In genomic region chr2:36103069-36103554, GRCm38 (mm10) we compare ENCODE assay signal across 10 mouse cellular contexts. TPM values are rescaled to one million over a fixed set of nuclear protein-coding genes. Genes with fewer than 3 reads are reported as not detected.
DNase-seq lines count a peak whose midpoint lies in the region; ATAC-seq and TF ChIP-seq lines count a peak whose summit lies in the region.
"Had no signal": no experiment of that assay in that cellular context is flagged by ENCODE, and none has a peak within 500 bp of the region (broad histone marks: within the 10 kb centered on the region; RNA-seq: fewer than 3 reads in every experiment).

No protein-coding gene starts in this region.

- peak overlapping the region; percentile 47; the same call in 1 of the 2 replicates for H3K27ac ChIP-seq in heart, adult 2 months
- no peak overlapping the region for H3K27ac ChIP-seq in ES-Bruce4 (ENCODE audit: insufficient read depth, low read length)
- peak overlapping the region; percentile 87 for H3K27ac ChIP-seq in forebrain, embryonic 16.5 days (ENCODE audit: low read length)
- H3K27ac ChIP-seq in liver, embryonic 15.5 days (replicated peaks): no peak overlapping the region

- no peak for TF ChIP-seq CTCF in heart, adult 2 months (IDR thresholded peaks at IDR 0.05)
- no peak for TF ChIP-seq CTCF in ES-Bruce4 (IDR thresholded peaks at IDR 0.05; ENCODE audit: low read depth, low read length)

- WGBS in heart, adult 2 months: 25% methylated on average over 21 of the region's 21 CpGs
- 2% methylated on average over 21 of the region's 21 CpGs for WGBS in forebrain, embryonic 16.5 days
- 4% methylated on average over 21 of the region's 21 CpGs for WGBS in liver, embryonic 15.5 days (ENCODE audit: insufficient replicate concordance)

- no peak for TF ChIP-seq POLR2A in heart, adult 2 months (IDR thresholded peaks at IDR 0.05; ENCODE audit: insufficient read depth, low read depth, low read length)
- TF ChIP-seq POLR2A in ES-Bruce4 (IDR thresholded peaks at IDR 0.05; ENCODE audit: insufficient read depth, low read length): no peak

- ATAC-seq in forebrain, embryonic 16.5 days: no peak
- no peak for ATAC-seq in liver, embryonic 15.5 days (ENCODE audit: insufficient read depth)

- peaks cover 12% of the 10 kb centered on the region for H3K27me3 ChIP-seq in heart, adult 2 months (ENCODE audit: control insufficient read depth, insufficient read depth, low read length)
- peaks cover 26% of the 10 kb centered on the region for H3K27me3 ChIP-seq in ES-Bruce4 (ENCODE audit: control insufficient read depth, insufficient read depth, low read length, poor library complexity, severe bottlenecking)
- H3K27me3 ChIP-seq in forebrain, embryonic 16.5 days (replicated peaks; ENCODE audit: control insufficient read depth, insufficient read depth, low read length): peaks cover 67% of the 10 kb centered on the region
- H3K27me3 ChIP-seq in liver, embryonic 15.5 days: peaks cover 100% of the 10 kb centered on the region

- peak overlapping the region; percentile 64 for H3K4me3 ChIP-seq in heart, adult 2 months
- H3K4me3 ChIP-seq in ES-Bruce4 (ENCODE audit: low read depth, low read length): 0 out of 2 replicates have a peak overlapping the region, but pooled peaks have one; percentile 1
- peak overlapping the region; percentile 44 for H3K4me3 ChIP-seq in forebrain, embryonic 16.5 days (replicated peaks; ENCODE audit: low read length)
- H3K4me3 ChIP-seq in liver, embryonic 15.5 days (replicated peaks): no peak overlapping the region

- no peaks in the 10 kb centered on the region for H3K9me3 ChIP-seq in ES-Bruce4 (replicated peaks; ENCODE audit: control insufficient read depth, insufficient read depth, low read length, poor library complexity, severe bottlenecking)
- no peaks in the 10 kb centered on the region for H3K9me3 ChIP-seq in forebrain, embryonic 16.5 days (ENCODE audit: control insufficient read depth, low read length)
- H3K9me3 ChIP-seq in liver, embryonic 15.5 days (replicated peaks): no peaks in the 10 kb centered on the region

- H3K4me1 ChIP-seq in heart, adult 2 months (ENCODE audit: control insufficient read depth, insufficient read depth, low read length): peaks cover 3% of the 10 kb centered on the region; the same call in 1 of the 2 replicates
- peaks cover 2% of the 10 kb centered on the region for H3K4me1 ChIP-seq in ES-Bruce4 (ENCODE audit: control insufficient read depth, insufficient read depth, low read length)
- H3K4me1 ChIP-seq in forebrain, embryonic 16.5 days (replicated peaks; ENCODE audit: control insufficient read depth, insufficient read depth, low read length): peaks cover 34% of the 10 kb centered on the region
- peaks cover 22% of the 10 kb centered on the region for H3K4me1 ChIP-seq in liver, embryonic 15.5 days (replicated peaks)

- peak overlapping the region; percentile 37 for H3K9ac ChIP-seq in heart, adult 2 months (ENCODE audit: low read depth, low read length)
- no peak overlapping the region for H3K9ac ChIP-seq in ES-Bruce4 (ENCODE audit: low read depth, poor library complexity, severe bottlenecking)
- H3K9ac ChIP-seq in forebrain, embryonic 16.5 days (replicated peaks; ENCODE audit: low read depth, low read length): peak overlapping the region; percentile 44
- H3K9ac ChIP-seq in liver, embryonic 15.5 days: no peak overlapping the region

- TF ChIP-seq EP300 in heart, adult 2 months (IDR thresholded peaks at IDR 0.05; ENCODE audit: insufficient read depth, low read depth, low read length): no peak
- TF ChIP-seq EP300 in ES-Bruce4 (IDR thresholded peaks at IDR 0.05; ENCODE audit: insufficient read depth, low read depth, low read length): no peak

- H3K36me3 ChIP-seq in heart, adult 2 months (ENCODE audit: control insufficient read depth, insufficient read depth, low read length): no peaks in the 10 kb centered on the region
- no peaks in the 10 kb centered on the region for H3K36me3 ChIP-seq in ES-Bruce4 (ENCODE audit: control insufficient read depth, insufficient read depth, low read length, poor library complexity, severe bottlenecking)
- no peaks in the 10 kb centered on the region for H3K36me3 ChIP-seq in forebrain, embryonic 16.5 days (ENCODE audit: control insufficient read depth, insufficient read depth)
- no peaks in the 10 kb centered on the region for H3K36me3 ChIP-seq in liver, embryonic 15.5 days (replicated peaks)

- peak overlapping the region; percentile 57 for H3K4me2 ChIP-seq in forebrain, embryonic 16.5 days (ENCODE audit: low read length)
- peak overlapping the region; percentile 41; the same call in 1 of the 2 replicates for H3K4me2 ChIP-seq in liver, embryonic 15.5 days

- H3K79me2 ChIP-seq in heart, adult 2 months (replicated peaks; ENCODE audit: control insufficient read depth, insufficient read depth, low read length): no peaks in the 10 kb centered on the region

- intact Hi-C loops in heart, adult 2 months (cut with DNase I): loop anchor here (5.0 kb wide), 1 partner anchor 81 kb away; no protein-coding TSS in a partner anchor
- intact Hi-C loops in heart, postnatal 14 days (cut with DNase I): loop anchor here (5.0 kb wide), 3 partner anchors 76 to 109 kb away; no protein-coding TSS in a partner anchor

- no peak for DNase-seq in heart, adult 2 months
- DNase-seq in heart, postnatal 14 days: no peak
- DNase-seq in yolk sac, embryonic 10.5 days (ENCODE audit: low spot score): no peak
- DNase-seq in cerebellum, adult 8-10 months: no peak
- DNase-seq in kidney, postnatal 10 days: no peak
- DNase-seq: right cerebral cortex, postnatal 14 days had no signal

RNA-seq across cellular contexts. Expression of gene Lhx6, which starts 2.1 kb away (rescaled TPM):
- 1 to 10 TPM; 2.0 to 4.7 TPM for total RNA-seq in heart, adult 2 months (2021)
- 2.7 and 3.2 TPM in 2 replicates for polyA plus RNA-seq in heart, adult 2 months (2012; rRNA removed)
- total RNA-seq in heart, postnatal 14 days (2021): 10 to 100 TPM in 1 of 2 experiments, 1 to 10 TPM in 1; 8.9 to 10.6 TPM
- 0.94 and 1.1 TPM in 2 replicates for polyA plus RNA-seq in ES-Bruce4 (2011; ENCODE audit: insufficient read depth, insufficient read length, low read depth, missing spikeins)
- 37.0 and 48.1 TPM in 2 replicates for polyA plus RNA-seq in forebrain, embryonic 16.5 days (2015; fragmentation: Nextera tagmentation; extraction: Ambion mirVana)
- polyA plus RNA-seq in liver, embryonic 15.5 days (2015; fragmentation: Nextera tagmentation; extraction: Ambion mirVana): 0.31 and 0.37 TPM in 2 replicates

RNA-seq across cellular contexts. Expression of gene Mrrf, which starts 33.1 kb away (rescaled TPM):
- 10 to 100 TPM; 36.2 to 46.8 TPM for total RNA-seq in heart, adult 2 months (2021)
- 70.1 and 71.7 TPM in 2 replicates for polyA plus RNA-seq in heart, adult 2 months (2012; rRNA removed)
- 10 to 100 TPM; 36.2 to 45.2 TPM for total RNA-seq in heart, postnatal 14 days (2021)
- polyA plus RNA-seq in ES-Bruce4 (2011; ENCODE audit: insufficient read depth, insufficient read length, low read depth, missing spikeins): 28.3 and 35.9 TPM in 2 replicates
- polyA plus RNA-seq in forebrain, embryonic 16.5 days (2015; fragmentation: Nextera tagmentation; extraction: Ambion mirVana): 26.4 and 30.9 TPM in 2 replicates
- 17.2 and 18.3 TPM in 2 replicates for polyA plus RNA-seq in liver, embryonic 15.5 days (2015; fragmentation: Nextera tagmentation; extraction: Ambion mirVana)

RNA-seq across cellular contexts. Expression of gene Rbm18, which starts 33.5 kb away (rescaled TPM):
- 10 to 100 TPM; 31.7 to 33.9 TPM for total RNA-seq in heart, adult 2 months (2021)
- polyA plus RNA-seq in heart, adult 2 months (2012; rRNA removed): 15.4 and 33.0 TPM in 2 replicates
- total RNA-seq in heart, postnatal 14 days (2021): 10 to 100 TPM; 33.6 to 37.8 TPM
- 33.6 and 40.6 TPM in 2 replicates for polyA plus RNA-seq in ES-Bruce4 (2011; ENCODE audit: insufficient read depth, insufficient read length, low read depth, missing spikeins)
- polyA plus RNA-seq in forebrain, embryonic 16.5 days (2015; fragmentation: Nextera tagmentation; extraction: Ambion mirVana): 158 and 165 TPM in 2 replicates
- 22.8 and 23.8 TPM in 2 replicates for polyA plus RNA-seq in liver, embryonic 15.5 days (2015; fragmentation: Nextera tagmentation; extraction: Ambion mirVana)

RNA-seq across cellular contexts. Expression of gene Morn5, which starts 53.9 kb away (rescaled TPM):
- not detected for total RNA-seq in heart, adult 2 months (2021)
- 0.61 and 0.73 TPM in 2 replicates for polyA plus RNA-seq in heart, adult 2 months (2012; rRNA removed)
- total RNA-seq in heart, postnatal 14 days (2021): not detected
- not detected in 2 replicates for polyA plus RNA-seq in ES-Bruce4 (2011; ENCODE audit: insufficient read depth, insufficient read length, low read depth, missing spikeins)
- 1.5 and 2.2 TPM in 2 replicates for polyA plus RNA-seq in forebrain, embryonic 16.5 days (2015; fragmentation: Nextera tagmentation; extraction: Ambion mirVana)
- polyA plus RNA-seq in liver, embryonic 15.5 days (2015; fragmentation: Nextera tagmentation; extraction: Ambion mirVana): not detected in 2 replicates
- polyA plus RNA-seq: large intestine, adult 2 months had no signal

RNA-seq across cellular contexts. Expression of gene Ndufa8, which starts 53.9 kb away (rescaled TPM):
- 100 to 1,000 TPM; 605 to 690 TPM for total RNA-seq in heart, adult 2 months (2021)
- polyA plus RNA-seq in heart, adult 2 months (2012; rRNA removed): 406 and 431 TPM in 2 replicates
- 100 to 1,000 TPM; 603 TPM for total RNA-seq in heart, postnatal 14 days (2021)
- 59.0 and 65.7 TPM in 2 replicates for polyA plus RNA-seq in ES-Bruce4 (2011; ENCODE audit: insufficient read depth, insufficient read length, low read depth, missing spikeins)
- polyA plus RNA-seq in forebrain, embryonic 16.5 days (2015; fragmentation: Nextera tagmentation; extraction: Ambion mirVana): 240 and 273 TPM in 2 replicates
- polyA plus RNA-seq in liver, embryonic 15.5 days (2015; fragmentation: Nextera tagmentation; extraction: Ambion mirVana): 132 and 136 TPM in 2 replicates

Comparison
In these comparisons a context has a peak if more than half of its experiments do, and no peak if none do; other contexts are left out.
1. H3K27ac ChIP-seq: peak in heart, adult 2 months (single experiment) and forebrain, embryonic 16.5 days (single experiment); none in ES-Bruce4 (single experiment) and liver, embryonic 15.5 days (single experiment).
2. H3K9ac ChIP-seq: peak in heart, adult 2 months (single experiment) and forebrain, embryonic 16.5 days (single experiment); none in ES-Bruce4 (single experiment) and liver, embryonic 15.5 days (single experiment).